Mouse (Mus musculus): ENCODE data around the gene Tead1. TPM values are rescaled to one million over a fixed set of nuclear protein-coding genes. Genes with fewer than 3 reads are reported as not detected.

Gene Tead1
- 10 to 100 TPM; 60.3 to 67.6 TPM for total RNA-seq (2021)
- long read RNA-seq, experiment 1, partial matches to known transcripts = 1 of 7 reads
- long read RNA-seq, experiment 1, other reads (novel, unspliced or antisense) = 5 of 7 reads
- long read RNA-seq, experiment 2, partial matches to known transcripts = 1 of 5 reads
- long read RNA-seq, experiment 2, other reads (novel, unspliced or antisense) = 4 of 5 reads

DNA sequence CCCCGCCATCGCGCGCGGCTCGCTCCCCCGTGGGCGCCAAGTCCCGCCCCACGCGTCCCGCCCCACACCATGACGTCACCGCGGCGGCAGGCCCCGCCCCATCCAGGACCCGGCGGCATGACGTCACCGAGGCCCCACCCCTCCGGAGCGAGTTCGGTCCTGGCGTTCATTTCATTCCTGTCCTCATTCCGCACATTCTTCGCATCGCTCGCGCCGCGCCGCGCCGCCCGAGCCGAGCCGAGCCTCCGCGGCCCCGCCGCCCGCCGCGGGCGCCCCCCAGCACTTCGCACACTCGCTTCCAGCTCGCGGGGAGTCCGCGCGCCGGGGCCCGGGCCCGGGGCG is at the start of gene Tead1:
TSS of gene Tead1 (plus strand) at position 148 of the 342 bp plus-strand sequence.
- peak; percentile 100 for DNase-seq

DNA sequence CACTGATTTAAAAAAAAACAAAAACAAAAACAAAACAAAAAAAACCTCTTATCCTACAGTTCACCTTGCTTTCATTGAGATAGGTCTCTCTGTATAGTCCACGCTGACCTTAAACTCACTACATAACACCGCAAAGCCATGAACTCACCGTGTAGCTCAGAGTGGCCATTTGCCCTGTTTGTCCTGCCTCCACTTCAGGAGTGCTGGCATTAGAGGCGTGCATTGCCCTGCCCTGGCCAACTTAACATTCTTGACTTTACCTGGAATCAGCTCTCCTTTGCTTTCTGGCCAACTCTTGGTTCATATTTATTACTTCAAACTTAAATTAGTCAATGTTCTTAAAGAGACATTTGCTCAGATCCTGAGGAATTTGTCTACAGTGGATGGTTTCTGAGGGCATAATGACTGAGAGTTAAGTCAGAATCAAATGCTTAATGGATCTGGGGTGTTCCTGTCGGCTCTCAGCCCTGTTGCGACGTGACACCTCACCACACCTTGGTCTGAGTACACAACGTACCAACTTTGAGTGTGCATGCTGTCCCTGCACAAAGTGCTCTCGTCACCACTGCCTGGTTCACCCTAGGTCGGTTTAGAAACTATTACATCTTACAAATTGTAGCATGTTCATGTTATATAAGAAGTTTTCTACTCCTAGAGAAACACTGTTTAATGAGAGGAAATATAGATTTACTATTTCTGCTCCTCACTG is 44.5 kb upstream of the Tead1 start:
- DNase-seq = no peak

DNA sequence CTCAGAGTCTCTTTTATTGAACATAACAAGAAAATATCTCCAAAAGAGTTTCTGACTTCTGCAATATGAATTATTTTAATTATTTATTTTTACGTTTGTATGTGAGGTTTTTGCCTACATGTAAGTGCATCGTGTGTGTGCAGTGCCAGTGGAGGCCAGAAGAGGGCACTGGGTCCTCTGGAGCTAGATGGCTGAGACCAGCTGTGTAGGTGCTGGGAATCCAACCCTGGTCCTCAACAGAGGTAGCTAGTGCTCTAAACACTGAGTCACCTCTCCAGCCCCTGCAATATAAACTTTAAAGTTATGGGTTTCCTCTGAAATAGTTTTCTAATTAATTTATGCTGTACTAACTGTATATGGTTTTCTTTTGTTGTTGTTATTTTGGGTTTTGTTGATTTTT is 43.2 kb upstream of the Tead1 start:
- DNase-seq = no peak

DNA sequence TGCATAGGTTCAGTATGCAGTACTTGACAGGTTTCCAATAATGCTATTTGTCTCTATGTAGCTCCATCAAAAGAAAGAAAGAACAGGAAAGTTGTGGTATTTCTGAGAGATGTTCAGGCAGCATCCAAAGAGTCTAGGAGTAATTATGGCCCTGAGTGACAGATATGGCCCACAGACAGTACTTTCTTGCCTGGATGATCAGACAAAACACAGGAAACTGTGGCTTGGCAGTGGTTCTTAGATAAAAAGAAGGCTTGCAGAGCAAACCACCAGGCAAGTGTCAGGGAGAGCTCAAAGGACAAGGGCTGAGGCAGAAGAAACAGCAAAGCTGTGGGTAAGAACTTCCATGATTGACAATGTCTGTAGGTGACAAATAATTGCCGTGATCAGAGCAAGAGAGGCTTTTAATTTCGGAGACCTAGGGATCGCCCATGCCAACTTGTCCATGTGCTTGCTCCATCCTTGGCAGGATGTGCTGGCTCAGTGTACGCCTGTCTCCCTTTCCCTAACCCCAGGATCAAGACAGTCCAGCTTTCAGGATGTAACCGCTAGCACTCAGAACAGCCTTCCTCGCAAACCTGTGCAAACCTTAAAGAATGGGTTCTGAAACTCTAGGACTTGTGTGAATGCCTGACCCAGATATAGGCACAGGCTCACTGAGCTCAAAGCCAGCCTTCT is 35.1 kb upstream of the Tead1 start:
- DNase-seq = peak; percentile 42

DNA sequence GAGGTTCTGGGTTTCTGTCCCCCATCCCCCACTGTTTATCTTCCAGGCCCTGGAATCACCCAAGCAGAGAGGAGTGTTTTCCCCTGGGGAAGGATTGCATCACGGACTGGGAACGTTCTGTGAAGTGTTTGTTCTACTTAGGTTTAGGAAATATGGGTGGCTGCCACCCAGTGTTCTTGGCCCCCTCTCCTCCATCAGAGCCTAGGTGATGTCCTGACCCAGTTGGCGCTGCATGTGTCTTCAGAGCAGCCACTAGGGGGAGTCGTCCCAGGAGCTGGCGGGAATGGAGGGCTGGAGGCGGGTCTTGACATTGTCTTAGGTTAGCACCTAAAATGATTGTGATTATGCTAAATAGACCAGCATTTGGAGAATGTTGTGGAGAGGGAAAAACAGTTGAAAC is 34.4 kb upstream of the Tead1 start:
- DNase-seq = peak; percentile 67

DNA sequence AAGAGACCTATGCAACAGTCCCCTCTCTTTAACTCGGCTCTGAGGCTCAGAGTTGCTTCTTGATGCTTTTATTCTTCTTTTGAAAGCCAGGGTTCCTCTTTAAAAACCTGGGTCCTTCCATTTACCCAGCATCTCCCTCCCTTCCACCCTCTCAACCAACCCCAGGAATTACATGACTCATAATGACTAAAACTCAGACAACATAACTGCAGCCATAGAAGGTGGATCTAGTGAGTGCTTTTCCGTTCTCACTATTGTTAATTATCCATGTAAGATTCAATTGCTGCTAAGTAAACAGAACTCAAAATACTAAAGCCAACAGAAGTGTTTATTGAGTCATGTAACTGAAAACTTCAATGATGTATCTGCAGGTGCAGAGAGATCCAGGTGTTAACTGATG is 33.4 kb upstream of the Tead1 start:
- no peak for DNase-seq

DNA sequence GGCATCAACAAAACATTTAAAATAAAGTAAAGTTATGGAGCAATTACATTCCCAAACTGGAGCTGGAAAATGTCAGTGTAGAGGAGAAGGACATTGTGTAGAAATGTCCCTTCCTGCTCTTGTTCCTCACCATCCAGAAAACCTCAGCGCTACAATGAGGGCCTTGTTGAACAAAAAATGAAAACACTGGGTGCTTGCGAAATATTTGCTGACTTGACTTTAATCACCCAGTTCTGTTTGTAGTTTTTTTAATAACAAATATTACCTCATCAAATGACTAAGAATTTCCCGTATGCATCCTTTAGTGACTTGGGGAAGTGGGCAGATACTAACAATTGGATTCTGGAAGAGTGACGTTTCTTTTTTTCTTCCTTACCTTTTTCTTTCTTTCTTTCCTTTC is 31.7 kb upstream of the Tead1 start:
- no peak for DNase-seq

DNA sequence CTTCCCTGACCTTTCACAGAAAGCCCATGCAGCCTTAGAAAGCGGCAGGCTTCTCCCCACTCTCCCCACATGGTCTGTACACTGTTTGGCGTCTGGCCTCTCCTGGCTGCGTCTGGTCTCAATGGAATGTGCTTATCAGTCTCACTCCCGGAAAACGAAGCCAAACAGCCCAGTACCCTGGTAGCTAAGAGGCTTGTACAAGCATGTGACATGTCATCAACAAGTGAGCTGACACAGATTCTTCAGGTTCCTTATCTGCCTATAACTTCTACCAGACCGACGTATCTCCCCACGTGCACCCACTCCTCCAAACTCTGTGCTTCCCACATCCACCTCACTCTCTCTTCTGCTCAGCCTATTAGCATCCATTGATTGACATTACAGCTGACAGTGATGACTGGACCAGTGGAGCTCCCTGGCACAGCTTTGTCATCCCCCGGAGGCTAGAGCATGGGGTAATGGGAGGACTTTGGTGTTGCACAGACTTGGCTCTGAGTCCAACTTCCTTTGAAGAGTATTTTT is 22.9 kb upstream of the Tead1 start:
- DNase-seq = peak; percentile 51

DNA sequence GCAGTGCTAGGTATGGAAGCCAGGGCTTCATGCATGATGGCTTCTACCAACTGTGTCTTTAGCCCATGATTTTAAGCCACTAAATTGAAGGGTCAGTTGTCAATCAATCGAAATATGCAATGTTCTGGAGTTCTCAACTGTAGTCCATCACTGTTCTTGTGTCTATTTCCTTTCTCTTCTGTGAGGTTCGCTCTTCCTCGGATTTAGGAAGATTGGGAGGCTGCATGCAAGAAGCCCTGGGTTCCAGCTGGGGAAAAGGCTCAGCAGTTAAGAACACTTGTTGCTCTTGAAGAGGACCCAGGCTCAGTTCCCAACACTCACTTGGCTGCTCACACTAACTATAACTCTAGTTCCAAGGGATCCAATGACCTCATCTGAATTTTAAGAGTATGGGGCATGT is 20.2 kb upstream of the Tead1 start:
- DNase-seq = no peak

DNA sequence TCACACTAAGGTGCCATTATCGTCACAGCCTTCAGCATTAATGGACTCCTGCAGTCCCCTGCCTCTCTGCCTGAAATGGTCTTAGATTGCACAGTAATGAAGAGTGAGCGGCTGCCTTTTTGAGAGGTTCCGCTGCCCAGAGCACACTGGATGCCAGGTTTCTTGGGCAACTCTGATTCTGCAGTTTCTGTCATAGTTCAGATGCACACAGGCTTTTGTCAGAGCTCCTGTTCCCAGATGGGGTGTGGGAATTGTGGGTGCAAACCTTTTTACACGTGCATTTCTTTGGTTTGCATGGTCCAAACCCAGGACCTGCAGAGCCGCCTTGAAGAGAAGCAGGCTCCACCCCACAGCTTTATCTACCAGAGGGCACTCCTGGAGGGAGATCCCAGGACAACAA is 19.3 kb upstream of the Tead1 start:
- no peak for DNase-seq

DNA sequence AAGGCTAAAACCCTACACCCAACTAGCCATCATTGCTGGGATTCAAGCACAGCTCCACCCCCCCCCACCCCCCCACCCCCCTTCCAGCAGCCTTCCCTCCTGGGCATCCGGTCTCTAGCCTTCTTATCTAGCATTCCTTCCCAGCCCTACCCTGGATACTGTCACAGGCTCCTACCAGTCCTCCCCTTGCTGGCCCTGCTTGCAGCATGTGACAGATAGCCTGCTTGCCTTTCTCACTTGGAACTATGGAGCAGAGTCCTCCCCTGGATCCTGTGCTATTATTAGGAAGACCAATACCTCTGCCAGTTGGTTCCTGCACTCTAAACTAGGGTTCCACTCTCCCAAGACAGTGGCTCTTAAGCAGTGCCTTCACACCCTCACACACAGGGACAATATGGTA is 18.8 kb upstream of the Tead1 start:
- DNase-seq = no peak

DNA sequence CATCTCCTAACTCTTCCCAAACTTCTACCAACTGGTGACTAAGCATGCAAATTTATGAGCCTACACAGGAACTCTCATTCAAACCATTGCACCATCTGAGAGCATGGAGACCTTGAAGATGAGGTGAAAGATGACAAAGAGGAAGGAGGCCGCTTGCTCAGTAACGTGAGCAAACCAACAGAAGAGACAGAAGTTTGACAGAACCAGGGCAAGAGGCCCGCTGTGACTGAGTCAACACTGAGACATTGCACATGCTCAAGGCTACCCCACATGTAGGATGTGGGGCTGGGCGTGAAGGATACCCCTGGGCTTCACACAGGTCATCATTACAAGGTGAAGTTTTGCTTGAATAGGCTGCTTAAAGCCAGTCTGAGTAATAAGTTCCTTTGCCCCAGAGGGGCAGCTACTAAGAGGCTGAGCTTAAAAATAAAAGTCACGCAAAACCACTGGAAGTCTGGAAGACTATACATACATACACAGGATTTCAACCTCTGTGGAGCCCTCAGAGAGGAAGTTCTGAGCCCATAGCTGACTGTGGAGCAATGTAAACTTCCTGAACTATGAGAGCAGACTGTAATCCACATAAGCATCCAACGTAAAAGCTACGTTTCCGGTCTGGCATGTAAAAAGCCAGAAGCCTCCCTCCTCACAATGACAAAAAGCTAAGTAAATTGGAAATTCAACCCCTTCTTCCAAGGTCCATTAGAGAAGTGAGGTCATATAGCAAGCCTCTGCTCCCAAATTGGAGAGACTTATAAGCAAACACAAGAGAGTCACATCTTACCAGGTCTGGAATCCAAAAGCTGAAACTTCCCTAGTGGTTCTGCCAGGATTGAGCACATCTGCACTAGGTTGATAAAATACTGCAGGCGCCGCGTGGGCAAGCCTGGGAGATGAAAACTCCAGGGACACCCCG is 16.5 kb upstream of the Tead1 start:
- peak; percentile 58 for DNase-seq

DNA sequence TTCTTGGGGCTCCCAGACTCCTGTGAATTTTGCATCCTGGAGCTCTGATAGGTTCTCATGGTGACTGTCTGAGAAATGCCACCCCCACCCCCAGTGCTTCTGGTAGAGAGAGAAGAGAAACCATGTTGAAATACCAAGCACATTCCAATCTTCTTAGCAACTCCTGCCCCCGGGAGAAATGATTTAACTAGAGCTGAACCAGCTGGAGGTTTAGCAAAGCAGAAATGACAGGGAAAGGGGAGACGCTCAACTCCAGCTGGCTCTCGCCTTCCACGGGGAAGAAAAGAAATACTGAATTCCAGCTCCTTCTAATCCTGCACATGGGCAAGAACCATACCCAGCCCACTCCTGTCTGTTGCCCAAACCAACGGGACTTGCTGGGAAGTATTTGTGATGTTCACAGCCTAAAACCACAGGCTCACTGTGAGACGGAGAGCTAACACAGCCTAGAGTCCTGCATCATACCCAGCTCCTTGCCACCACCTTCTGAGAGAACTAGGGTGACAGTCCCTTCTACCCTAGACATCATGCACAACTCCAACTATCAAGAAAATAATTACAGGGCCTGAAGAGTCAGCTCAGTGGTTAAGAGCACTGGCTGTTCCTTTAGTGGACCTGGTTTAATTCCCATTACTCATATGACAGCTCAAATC is 15.7 kb upstream of the Tead1 start:
- DNase-seq = peak; percentile 37

DNA sequence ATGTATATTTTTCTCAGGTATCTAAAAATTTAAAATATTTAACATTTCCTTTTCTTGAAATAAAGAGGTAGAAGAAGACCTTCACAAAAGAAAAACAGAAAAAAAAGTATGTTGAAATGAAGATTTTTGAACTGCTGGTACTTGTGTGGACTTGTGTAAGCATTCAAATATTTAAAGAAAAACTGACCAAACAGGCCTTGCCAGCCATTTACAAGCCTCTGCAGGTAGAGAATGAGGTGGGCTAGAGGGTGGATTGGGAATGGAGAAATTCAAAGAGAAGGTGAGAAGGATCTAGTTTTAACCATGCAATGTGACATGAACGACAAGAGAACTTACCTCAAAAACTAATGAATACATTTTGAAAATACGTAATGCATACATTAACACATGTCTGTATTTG is 9.1 kb upstream of the Tead1 start:
- DNase-seq = no peak

DNA sequence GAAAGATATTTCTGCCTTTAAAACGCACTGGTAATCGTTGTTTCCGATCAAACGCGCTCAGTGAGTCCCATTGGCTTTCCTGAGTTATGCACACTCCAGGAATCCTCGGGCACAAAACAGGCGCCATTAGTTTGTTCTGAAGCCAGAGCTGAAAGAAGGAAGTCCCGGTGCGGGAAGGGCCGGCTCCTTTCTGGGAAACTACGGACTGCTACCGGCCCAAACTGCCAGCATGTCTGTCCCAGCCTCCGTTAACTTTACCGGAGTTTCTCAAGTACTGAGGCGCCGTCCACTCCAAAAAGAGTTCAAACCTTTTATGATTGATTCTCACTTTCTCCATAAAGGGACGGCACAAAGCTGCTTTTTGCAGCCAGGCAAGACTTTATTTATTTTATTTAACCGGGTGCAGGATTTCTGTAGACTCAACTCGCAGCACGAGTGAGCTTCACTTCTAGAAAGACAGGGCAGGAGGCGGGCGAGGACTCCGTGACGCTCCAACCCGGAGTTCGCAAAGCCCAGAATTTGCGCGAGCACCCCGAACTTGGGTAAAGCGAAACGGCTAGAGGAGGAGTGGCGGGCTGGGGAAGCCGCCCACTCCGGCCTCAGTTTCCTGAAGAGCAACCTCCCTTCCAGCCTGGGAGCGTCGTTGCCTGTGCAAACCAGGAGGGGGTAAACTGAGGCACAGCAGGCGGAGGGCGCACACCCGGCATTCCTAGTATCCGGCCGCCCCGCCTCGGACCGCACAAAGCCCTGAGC is 524 bp upstream of the Tead1 start:
- peak; percentile 83 for DNase-seq

DNA sequence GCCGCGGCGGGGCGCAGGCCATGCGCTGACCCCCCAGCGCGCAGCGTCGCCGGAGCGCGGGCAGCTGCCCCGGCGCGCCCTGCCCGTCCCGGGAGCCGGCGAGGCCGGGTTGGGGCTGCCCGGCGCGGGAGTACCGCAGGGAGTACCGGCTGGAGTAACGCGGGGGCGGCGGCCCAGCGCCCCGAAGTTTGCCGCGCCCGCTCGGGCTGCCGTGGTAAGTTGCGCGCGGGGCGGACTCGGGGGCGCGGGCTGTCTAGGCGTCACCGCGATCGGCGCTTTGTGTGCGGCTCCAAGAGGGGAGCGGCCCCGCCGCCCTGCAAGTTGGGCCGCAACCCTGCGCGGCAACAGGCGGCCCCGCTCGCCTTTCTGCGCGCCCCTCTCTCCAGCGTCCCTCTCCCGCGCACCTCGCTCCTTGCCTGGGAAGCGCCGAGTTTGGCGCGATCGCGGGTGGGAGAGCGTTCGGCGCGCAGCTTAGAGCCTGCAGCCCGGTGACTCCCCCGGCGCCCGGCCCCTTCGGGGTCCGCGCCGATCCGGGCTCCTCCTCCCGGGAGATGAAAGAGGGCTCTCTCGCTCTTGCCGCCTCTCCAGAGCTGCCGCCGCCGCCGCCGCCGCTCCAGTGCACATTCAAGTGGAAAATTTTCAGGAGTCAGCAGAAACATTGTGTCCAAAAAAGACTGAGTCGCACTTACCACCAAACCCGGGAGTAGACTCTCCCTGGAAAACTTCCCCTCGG is 561 bp downstream of the Tead1 start:
- peak; percentile 84 for DNase-seq

DNA sequence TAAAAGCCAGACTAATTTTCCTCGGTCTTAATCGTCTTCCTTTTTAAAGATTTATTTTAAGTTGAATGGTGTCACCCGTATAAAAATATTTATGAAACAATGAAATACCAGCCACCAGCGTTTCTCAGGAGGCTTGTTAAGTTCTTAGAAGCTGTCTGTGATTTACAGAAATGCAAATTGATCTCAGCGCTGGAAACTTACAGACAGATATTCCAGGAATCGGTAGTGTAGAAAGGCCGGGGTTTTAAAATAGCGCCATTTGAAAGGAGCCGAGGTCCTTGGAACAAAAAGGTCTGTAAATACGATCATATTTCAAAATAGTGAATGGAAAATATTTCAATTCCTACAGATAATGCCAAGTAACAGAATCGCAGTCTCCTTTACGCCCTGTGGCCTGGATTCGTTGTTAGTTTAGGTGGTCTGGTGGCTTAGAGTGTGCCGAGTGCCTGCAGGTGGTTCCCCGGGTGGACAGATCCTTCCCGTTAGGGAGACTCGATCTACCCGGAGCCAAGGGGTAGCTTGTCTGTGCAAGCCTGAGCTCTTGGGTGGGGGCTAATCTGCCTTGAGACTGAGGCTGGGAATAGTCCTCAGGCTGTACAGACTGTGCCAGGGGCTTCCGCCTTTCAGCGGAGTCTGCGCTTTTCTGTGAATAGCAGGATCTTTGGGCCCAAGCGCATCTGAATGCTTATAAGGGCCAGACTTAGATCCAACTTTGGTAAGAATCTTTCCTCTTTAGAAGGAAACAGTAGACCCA is 1.6 kb downstream of the Tead1 start:
- peak; percentile 59 for DNase-seq

DNA sequence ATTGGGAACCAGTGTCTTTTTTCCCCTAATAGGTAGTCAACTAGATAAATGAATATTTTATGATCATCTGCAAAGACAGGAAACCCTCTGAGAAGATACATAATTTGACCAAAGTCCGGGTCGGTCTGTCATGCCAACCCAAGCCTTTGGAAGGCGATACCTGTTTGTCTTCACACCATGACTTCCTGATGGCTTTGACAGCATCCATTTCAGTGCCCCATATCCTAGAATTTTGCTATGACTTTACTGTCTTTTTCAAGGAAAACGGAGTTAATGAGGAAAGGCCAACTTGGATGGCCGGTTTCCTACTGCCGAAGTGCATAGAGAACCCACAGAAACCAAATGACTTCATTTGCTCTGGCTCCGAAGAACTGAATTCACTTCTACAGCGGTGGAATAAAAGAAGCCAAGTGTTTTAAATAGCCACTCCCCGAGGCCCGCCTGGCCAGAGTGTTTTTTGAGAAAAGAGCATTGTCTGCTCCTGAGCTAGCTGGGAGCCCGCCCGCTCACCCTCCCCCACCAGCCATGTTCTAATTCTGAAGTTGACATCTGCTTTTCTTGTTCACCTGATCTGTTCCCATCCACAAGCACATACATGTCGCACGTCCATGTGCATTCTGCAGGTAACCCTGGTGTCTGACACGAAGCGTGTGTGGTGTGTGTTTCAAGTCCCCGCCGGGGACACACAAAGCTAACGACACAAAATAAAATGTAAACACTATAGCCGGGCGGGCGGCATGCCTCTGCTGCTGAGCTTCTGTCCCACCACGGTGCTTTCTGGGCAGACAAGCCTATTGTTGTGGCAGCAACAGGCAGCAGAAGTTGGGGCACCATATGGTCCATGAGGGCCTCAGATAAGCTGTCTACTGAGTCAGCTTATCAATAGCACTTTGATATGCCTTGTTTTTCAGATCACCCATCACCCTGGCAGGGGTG is 5.8 kb downstream of the Tead1 start:
- no peak for DNase-seq

DNA sequence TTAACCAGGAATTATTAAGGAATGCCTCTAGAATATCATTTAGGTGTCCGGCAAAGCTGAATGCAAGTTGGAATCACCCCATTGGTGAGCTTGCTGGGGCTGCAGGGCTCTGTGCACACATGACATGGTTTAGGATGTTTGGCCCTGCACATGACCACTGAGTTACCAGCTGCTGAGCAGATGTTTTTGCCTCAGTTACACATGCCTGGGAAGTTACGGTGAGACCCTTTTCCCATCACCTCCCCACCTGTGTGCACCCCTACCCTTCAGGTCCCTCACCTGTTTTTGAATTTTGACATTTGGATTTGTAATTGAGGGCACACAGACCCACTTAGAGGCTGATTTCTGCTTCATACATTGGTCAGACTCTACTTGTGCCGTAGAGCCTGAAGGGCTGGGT is 6.9 kb downstream of the Tead1 start:
- no peak for DNase-seq

Measured in adrenal gland, postnatal 10 days (tissue).